Mouse (Mus musculus) liver, postnatal 0 days (tissue): Measurements from ENCODE around the gene Olfr1043.

Source experiments
- CTCF ChIP-seq: sonication (generic); IDR thresholded peaks from 2 replicates; pipeline ENCODE4 v1.5.1; 2016; ENCODE audit warnings: antibody characterized with exemption, low read depth
- EP300 ChIP-seq: IDR thresholded peaks from 2 replicates; pipeline ENCODE4 v1.6.1; 2016; ENCODE audit warnings: antibody characterized with exemption, low read depth, mild to moderate bottlenecking

- TF ChIP-seq CTCF (no peak), EP300 (no peak)
These were observed 20.7 kb downstream of the Olfr1043 start, which contains the start of gene Olfr1040 for GRCm38 (mm10) chr2:86146632-86147031.
